Mouse (Mus musculus): ENCODE measurements at regions not wholly inside any gene's neighbourhood (a gene's known extent, or its start where the extent isn't known, plus 50 kb on each side); places are given as distances from the start of the nearest gene placed in this dataset.

GRCm38 (mm10) chr10:70819951-70820350 is 164.2 kb upstream of the Phyhipl start:
- DNase-seq (ENCODE audit: low spot score): no peak

- peak; percentile 63 for DNase-seq (ENCODE audit: low spot score)
These were observed 158.8 kb upstream of the Phyhipl start for GRCm38 (mm10) chr10:70814354-70815131.

GRCm38 (mm10) chr10:70809411-70809810 is 153.6 kb upstream of the Phyhipl start:
- DNase-seq (ENCODE audit: low spot score): no peak

GRCm38 (mm10) chr10:70806786-70807385 is 151.1 kb upstream of the Phyhipl start:
- DNase-seq (ENCODE audit: low spot score): no peak

- no peak for DNase-seq (ENCODE audit: low spot score)
These were observed 145.1 kb upstream of the Phyhipl start for GRCm38 (mm10) chr10:70800736-70801306.

- DNase-seq (ENCODE audit: low spot score): peak; percentile 30
These were observed 144.1 kb upstream of the Phyhipl start for GRCm38 (mm10) chr10:70799906-70800305.

GRCm38 (mm10) chr10:70799191-70799742 is 143.5 kb upstream of the Phyhipl start:
- peak; percentile 55 for DNase-seq (ENCODE audit: low spot score)

- no peak for DNase-seq (ENCODE audit: low spot score)
These were observed 133.2 kb upstream of the Phyhipl start for GRCm38 (mm10) chr10:70788814-70789452.

- DNase-seq (ENCODE audit: low spot score): no peak
These were observed 125.3 kb upstream of the Phyhipl start for GRCm38 (mm10) chr10:70781036-70781435.

- no peak for DNase-seq (ENCODE audit: low spot score)
These were observed 122.8 kb upstream of the Phyhipl start for GRCm38 (mm10) chr10:70778596-70778995.

- DNase-seq (ENCODE audit: low spot score): no peak
These were observed 118.8 kb upstream of the Phyhipl start for GRCm38 (mm10) chr10:70774571-70774970.

GRCm38 (mm10) chr10:70774159-70774558 is 118.4 kb upstream of the Phyhipl start:
- DNase-seq (ENCODE audit: low spot score): no peak

GRCm38 (mm10) chr10:70767461-70767860 is 111.7 kb upstream of the Phyhipl start:
- DNase-seq (ENCODE audit: low spot score): no peak

GRCm38 (mm10) chr10:70766869-70767268 is 111.1 kb upstream of the Phyhipl start:
- no peak for DNase-seq (ENCODE audit: low spot score)

- no peak for DNase-seq (ENCODE audit: low spot score)
These were observed 110.7 kb upstream of the Phyhipl start for GRCm38 (mm10) chr10:70766450-70766849.

- no peak for DNase-seq (ENCODE audit: low spot score)
These were observed 107.4 kb upstream of the Phyhipl start for GRCm38 (mm10) chr10:70763206-70763605.

- DNase-seq (ENCODE audit: low spot score): no peak
These were observed 103.9 kb upstream of the Phyhipl start for GRCm38 (mm10) chr10:70759686-70760085.

GRCm38 (mm10) chr10:70751771-70752170 is 96.0 kb upstream of the Phyhipl start:
- no peak for DNase-seq (ENCODE audit: low spot score)

- DNase-seq (ENCODE audit: low spot score): no peak
These were observed 94.8 kb upstream of the Phyhipl start for GRCm38 (mm10) chr10:70750356-70751145.

- no peak for DNase-seq (ENCODE audit: low spot score)
These were observed 90.8 kb upstream of the Phyhipl start for GRCm38 (mm10) chr10:70746612-70747011.

GRCm38 (mm10) chr10:70741909-70742308 is 86.1 kb upstream of the Phyhipl start:
- no peak for DNase-seq (ENCODE audit: low spot score)

Data from heart, adult 8-10 months (tissue).